Mouse (Mus musculus) Patski (cell line): ENCODE measurements around the gene Gpn3. TPM values are rescaled to one million over a fixed set of nuclear protein-coding genes. Genes with fewer than 3 reads are reported as not detected.

Experiments
- ATAC-seq: fragments of 100-300 bp; one replicate; pipeline ENCODE4 v1.8.0; 2021
- CTCF ChIA-PET: fragments of 350-600 bp; sonication (Branson Sonifier 250); formaldehyde crosslinking; loops from one replicate; lab custom pipeline; 2022; ENCODE audit warnings: inconsistent platforms; lab: Charles Lee
- POLR2A ChIA-PET: fragments of 350-600 bp; sonication (Branson Sonifier 250); formaldehyde crosslinking; loops from one replicate; lab custom pipeline; 2022; ENCODE audit warnings: antibody characterized with exemption, inconsistent platforms; lab: Charles Lee
- DNase-seq: peaks from one replicate; pipeline ENCODE4 v3.0.0-alpha.2; 2011; ENCODE audit warnings: low read depth, low spot score
- H3K27me3 ChIP-seq: fragments of 371-371 bp; one replicate; pipeline ENCODE4 v1.5.1; 2021
- CTCF ChIP-seq: fragments of 100-300 bp; IDR thresholded peaks from one replicate; pipeline ENCODE4 v1.5.1; 2021
- in situ Hi-C: fragments of 300-500 bp; cut with MboI; formaldehyde crosslinking; loops from 3 replicates; pipeline ENCODE4 v1.11.1; 2018; ENCODE audit warnings: low pct_unique_long_range_greater_than_20kb, mixed read lengths
- polyA plus RNA-seq: library from polyadenylated mRNA; unstranded; gene quantifications from one replicate; pipeline ENCODE4 v1.2.3, GENCODE M21; 2021

Gene Gpn3
- polyA plus RNA-seq, 1 experiment from 2014 or later: 29.0 TPM

GRCm38 (mm10) chr5:122399871-122400270 is 28.2 kb downstream of the Gpn3 start:
- CTCF ChIA-PET: no interaction called here
- no peak for TF ChIP-seq CTCF
- ATAC-seq: no peak
- POLR2A ChIA-PET: no interaction called here
- in situ Hi-C loops: loop anchor here (5.0 kb wide), 2 partner anchors 227 to 327 kb away; no protein-coding TSS in a partner anchor
- no peak for DNase-seq
- H3K27me3 ChIP-seq: no peaks in the 10 kb centered on the region

GRCm38 (mm10) chr5:122400628-122401302 is 29.1 kb downstream of the Gpn3 start:
- POLR2A ChIA-PET: no interaction called here
- in situ Hi-C loops: loop anchor here (5.0 kb wide), 2 partner anchors 227 to 327 kb away; no protein-coding TSS in a partner anchor
- CTCF ChIA-PET: interaction anchor here (0.6 kb wide), 1 partner anchor 31 kb away, joined by 3 read pairs; no protein-coding TSS in a partner anchor
- no peak for TF ChIP-seq CTCF
- no peak for ATAC-seq
- H3K27me3 ChIP-seq: no peaks in the 10 kb centered on the region
- DNase-seq: no peak

- ATAC-seq: no peak
- H3K27me3 ChIP-seq: no peaks in the 10 kb centered on the region
- ChIA-PET POLR2A (no interaction called here), CTCF (interaction anchor here (0.6 kb wide), 1 partner anchor 32 kb away, joined by 3 read pairs; no protein-coding TSS in a partner anchor)
- peak; percentile 93 for TF ChIP-seq CTCF
- no peak for DNase-seq
- in situ Hi-C loops: loop anchor here (5.0 kb wide), 2 partner anchors 226 to 326 kb away; no protein-coding TSS in a partner anchor
Observed at GRCm38 (mm10) chr5:122401303-122401640, 29.6 kb downstream of the Gpn3 start.

- no peak for DNase-seq
- in situ Hi-C loops: loop anchor here (5.0 kb wide), 2 partner anchors 225 to 325 kb away; no protein-coding TSS in a partner anchor
- H3K27me3 ChIP-seq: no peaks in the 10 kb centered on the region
- ChIA-PET POLR2A (no interaction called here), CTCF (no interaction called here)
- TF ChIP-seq CTCF: no peak
- ATAC-seq: no peak
Observed at GRCm38 (mm10) chr5:122402160-122402559, 30.5 kb downstream of the Gpn3 start.

GRCm38 (mm10) chr5:122402772-122403171 is 31.1 kb downstream of the Gpn3 start:
- ChIA-PET POLR2A (interaction anchor here (0.7 kb wide), 1 partner anchor 305 kb away, joined by 3 read pairs; no protein-coding TSS in a partner anchor), CTCF (no interaction called here)
- no peak for TF ChIP-seq CTCF
- DNase-seq (no peak), ATAC-seq (no peak)
- in situ Hi-C loops: loop anchor here (5.0 kb wide), 2 partner anchors 225 to 325 kb away; no protein-coding TSS in a partner anchor
- no peaks in the 10 kb centered on the region for H3K27me3 ChIP-seq

GRCm38 (mm10) chr5:122403362-122403761 is 31.7 kb downstream of the Gpn3 start:
- H3K27me3 ChIP-seq: no peaks in the 10 kb centered on the region
- in situ Hi-C loops: loop anchor here (5.0 kb wide), 2 partner anchors 224 to 324 kb away; no protein-coding TSS in a partner anchor
- ChIA-PET POLR2A (no interaction called here), CTCF (interaction anchor here (0.8 kb wide), 1 partner anchor 9 kb away, joined by 3 read pairs; no protein-coding TSS in a partner anchor)
- ATAC-seq (no peak), DNase-seq (no peak)
- TF ChIP-seq CTCF: no peak

GRCm38 (mm10) chr5:122405537-122405936 is 33.9 kb downstream of the Gpn3 start:
- in situ Hi-C loops: no loop called here
- no peak for ATAC-seq
- no peaks in the 10 kb centered on the region for H3K27me3 ChIP-seq
- CTCF ChIA-PET: no interaction called here
- no peak for DNase-seq
- POLR2A ChIA-PET: interaction anchor here (1.0 kb wide), 1 partner anchor 95 kb away, joined by 13 read pairs; no protein-coding TSS in a partner anchor
- TF ChIP-seq CTCF: no peak

- ChIA-PET POLR2A (no interaction called here), CTCF (interaction anchor here (1.1 kb wide), 1 partner anchor 16 kb away, joined by 3 read pairs; no protein-coding TSS in a partner anchor)
- no peak for TF ChIP-seq CTCF
- ATAC-seq (no peak), DNase-seq (no peak)
- no peaks in the 10 kb centered on the region for H3K27me3 ChIP-seq
- in situ Hi-C loops: no loop called here
Observed at GRCm38 (mm10) chr5:122409692-122410645, 38.3 kb downstream of the Gpn3 start.

- TF ChIP-seq CTCF: no peak
- ATAC-seq (no peak), DNase-seq (no peak)
- CTCF ChIA-PET: interaction anchor here (1.4 kb wide), 1 partner anchor 14 kb away, joined by 4 read pairs; no protein-coding TSS in a partner anchor
- POLR2A ChIA-PET: interaction anchor here (0.7 kb wide), 1 partner anchor 200 kb away, joined by 3 read pairs; no protein-coding TSS in a partner anchor
- in situ Hi-C loops: no loop called here
- H3K27me3 ChIP-seq: no peaks in the 10 kb centered on the region
Observed at GRCm38 (mm10) chr5:122411892-122412291, 40.2 kb downstream of the Gpn3 start.

GRCm38 (mm10) chr5:122412826-122413225 is 41.1 kb downstream of the Gpn3 start:
- no peak for TF ChIP-seq CTCF
- H3K27me3 ChIP-seq: no peaks in the 10 kb centered on the region
- CTCF ChIA-PET: interaction anchor here (1.4 kb wide), 1 partner anchor 15 kb away, joined by 4 read pairs; no protein-coding TSS in a partner anchor
- POLR2A ChIA-PET: interaction anchor here (0.7 kb wide), 1 partner anchor 199 kb away, joined by 3 read pairs; no protein-coding TSS in a partner anchor
- ATAC-seq (no peak), DNase-seq (no peak)
- in situ Hi-C loops: no loop called here
